Mouse (Mus musculus) liver, embryonic 14.5 days (tissue): ENCODE results near the gene Taar8c.

Source experiments
- CTCF ChIP-seq: IDR thresholded peaks from 2 replicates; pipeline ENCODE4 v1.5.1; 2016; ENCODE audit warnings: antibody characterized with exemption, low read depth, control low read depth
- EP300 ChIP-seq: IDR thresholded peaks from 2 replicates; pipeline ENCODE4 v1.6.1; 2016; ENCODE audit warnings: antibody characterized with exemption, low read depth

- TF ChIP-seq EP300 (no peak), CTCF (no peak)
These were observed 47.5 kb upstream of the Taar8c start, which contains the start of gene Stx7 for GRCm38 (mm10) chr10:24149135-24149781.
